Mouse (Mus musculus) cerebellum, adult 2 months (tissue): Measurements from ENCODE around the gene Ifrd2. TPM values are rescaled to one million over a fixed set of nuclear protein-coding genes. Genes with fewer than 3 reads are reported as not detected.

Source experiments
- DNase-seq, 2 experiments: peaks; one replicate each; pipeline ENCODE4 v3.0.0; 2021
- H3K27ac ChIP-seq: fragments of 200-500 bp; 2 replicates; pipeline ENCODE4 v1.5.1; 2012; ENCODE audit warnings: low read length, control low read depth, inconsistent platforms; ENCODE audit not compliant: insufficient read depth
- H3K27me3 ChIP-seq: fragments of 200-500 bp; 2 replicates; pipeline ENCODE4 v1.6.1; 2012; ENCODE audit warnings: inconsistent platforms, mild to moderate bottlenecking, low read length, moderate library complexity; ENCODE audit not compliant: control insufficient read depth, insufficient read depth
- H3K4me1 ChIP-seq: fragments of 200-500 bp; 2 replicates; pipeline ENCODE4 v1.6.1; 2011; ENCODE audit warnings: low read length; ENCODE audit not compliant: control insufficient read depth, insufficient read depth
- H3K4me3 ChIP-seq: fragments of 200-500 bp; replicated peaks from 2 replicates; pipeline ENCODE3; 2011; ENCODE audit warnings: mild to moderate bottlenecking, low read depth, low read length, control low read depth; ENCODE audit not compliant: insufficient read depth
- CTCF ChIP-seq: fragments of 200-500 bp; IDR thresholded peaks from 2 replicates; pipeline ENCODE4 v1.5.1; 2011; ENCODE audit warnings: low read depth, mild to moderate bottlenecking, control low read depth, low read length, moderate library complexity, borderline replicate concordance; ENCODE audit not compliant: insufficient read depth
- POLR2A ChIP-seq: fragments of 200-500 bp; IDR thresholded peaks from 2 replicates; pipeline ENCODE4 v1.6.1; 2011; ENCODE audit warnings: low read length, control low read depth, borderline replicate concordance; ENCODE audit not compliant: insufficient read depth
- WGBS: fragments of 180-500 bp; shearing (Covaris S2); methylation state at CpG from one replicate; pipeline ENCODE4 v1.1.7; 2018; 5-methylcytosine and 5-hydroxymethylcytosine counted together
- polyA plus RNA-seq: library from polyadenylated mRNA; depleted of rRNA; stranded (reverse); fragments of >200 nt; gene quantifications from 2 replicates; pipeline ENCODE4 v1.2.3, GENCODE M21; 2012; rRNA removed

The Ifrd2 gene
- polyA plus RNA-seq, result 20.2 and 23.4 TPM in 2 replicates

DNA sequence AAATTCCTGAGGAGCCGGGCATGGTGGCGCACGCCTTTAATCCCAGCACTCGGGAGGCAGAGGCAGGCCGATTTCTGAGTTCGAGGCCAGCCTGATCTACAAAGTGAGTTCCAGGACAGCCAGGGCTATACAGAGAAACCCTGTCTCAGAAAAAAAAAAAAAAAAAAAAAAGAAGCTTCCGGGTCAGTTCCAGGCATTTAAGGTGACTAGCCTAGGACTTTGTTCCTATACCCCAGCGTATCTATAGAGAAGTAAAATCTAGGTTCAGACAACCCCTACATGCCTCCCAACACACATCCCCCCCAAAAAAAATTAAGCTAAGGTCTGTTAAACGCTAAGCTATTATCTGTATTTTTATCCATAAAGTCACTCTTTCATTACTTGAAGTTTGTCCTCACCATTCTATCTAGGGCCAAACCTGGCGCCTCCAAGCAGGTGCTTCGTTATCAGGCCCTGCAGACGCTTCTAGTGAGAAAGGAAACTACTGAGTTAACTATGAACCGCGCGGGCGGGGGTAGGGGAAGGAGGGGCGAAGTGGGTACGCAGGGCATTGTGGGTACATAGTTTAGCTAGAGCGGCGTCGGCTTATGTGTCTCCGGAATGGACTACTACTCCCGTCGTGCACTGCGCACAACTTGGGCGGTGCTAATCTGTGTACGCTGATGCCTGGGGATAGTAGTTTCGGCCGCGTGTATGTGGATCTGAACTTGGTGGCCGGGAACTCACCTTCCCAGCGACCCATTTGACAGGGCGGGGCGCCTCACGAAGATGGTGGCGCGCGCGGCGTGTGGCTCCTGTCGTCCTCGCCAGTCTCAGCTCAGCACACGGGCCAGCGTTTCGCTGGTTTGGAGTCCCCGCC is at the start of gene Ifrd2:
Ifrd2 (plus strand) TSS at position 669 of the 859 bp plus-strand sequence.
- peak; percentile 96 to 99 for DNase-seq
- no peaks in the 10 kb centered on the region for H3K27me3 ChIP-seq
- TF ChIP-seq CTCF, result no peak
- peak; percentile 49 for TF ChIP-seq POLR2A
- H3K4me1 ChIP-seq, result peaks cover 9% of the 10 kb centered on the region
- WGBS, result 11% methylated on average over 46 of the region's 46 CpGs
- H3K4me3 ChIP-seq, result peak within 1 kb of the TSS; percentile 81
- no peak within 1 kb of the TSS for H3K27ac ChIP-seq

- WGBS, result 7% methylated on average over 7 of the region's 7 CpGs
- H3K27me3 ChIP-seq, result no peaks in the 10 kb centered on the region
- peaks cover 16% of the 10 kb centered on the region; the same call in 1 of the 2 replicates for H3K4me1 ChIP-seq
- DNase-seq, result peak in 1 of 2 experiments; percentile 44
- no peak overlapping the region for H3K4me3 ChIP-seq
- H3K27ac ChIP-seq, result no peak overlapping the region
- TF ChIP-seq POLR2A (no peak), CTCF (no peak)
These were observed 49.2 kb upstream of the Ifrd2 start for GRCm38 (mm10) chr9:107538231-107538630.

- no peak overlapping the region for H3K27ac ChIP-seq
- TF ChIP-seq POLR2A (no peak), CTCF (no peak)
- peaks cover 16% of the 10 kb centered on the region for H3K4me1 ChIP-seq
- no peak for DNase-seq
- H3K27me3 ChIP-seq, result no peaks in the 10 kb centered on the region
- 55% methylated on average over 3 of the region's 3 CpGs for WGBS
- no peak overlapping the region for H3K4me3 ChIP-seq
These were observed 48.7 kb upstream of the Ifrd2 start for GRCm38 (mm10) chr9:107538711-107539110.

- H3K27me3 ChIP-seq, result no peaks in the 10 kb centered on the region
- H3K4me3 ChIP-seq, result no peak overlapping the region
- TF ChIP-seq CTCF, result no peak
- TF ChIP-seq POLR2A, result no peak
- no peak for DNase-seq
- no peak overlapping the region for H3K27ac ChIP-seq
- peaks cover 16% of the 10 kb centered on the region for H3K4me1 ChIP-seq
- 88% methylated on average over 8 of the region's 8 CpGs for WGBS
These were observed 47.5 kb upstream of the Ifrd2 start for GRCm38 (mm10) chr9:107539940-107540339.

DNA sequence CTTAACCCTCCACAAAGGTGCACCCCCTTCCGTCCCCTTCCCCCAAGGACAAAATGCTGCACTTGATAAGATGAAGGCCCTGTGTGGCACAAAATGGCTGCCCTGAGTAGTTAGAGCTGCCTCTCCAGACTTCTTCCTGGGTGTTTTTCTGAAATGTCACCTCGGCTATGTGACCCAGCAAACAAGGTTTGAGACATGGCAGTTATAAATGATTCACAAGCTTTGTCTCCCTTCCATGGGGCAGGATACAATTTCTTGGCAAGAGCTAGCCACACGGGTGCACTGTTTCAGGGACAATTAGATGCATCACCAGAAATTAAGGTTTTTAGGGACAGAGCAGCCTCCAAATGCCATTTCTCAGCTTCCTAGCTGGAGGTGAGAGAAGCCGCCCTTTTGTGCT is 47.0 kb upstream of the Ifrd2 start:
- H3K27ac ChIP-seq, result no peak overlapping the region
- TF ChIP-seq POLR2A, result no peak
- no peak for TF ChIP-seq CTCF
- no peak for DNase-seq
- H3K27me3 ChIP-seq, result no peaks in the 10 kb centered on the region
- WGBS, result 62% methylated on average over 4 of the region's 4 CpGs
- peaks cover 16% of the 10 kb centered on the region for H3K4me1 ChIP-seq
- H3K4me3 ChIP-seq, result no peak overlapping the region

DNA sequence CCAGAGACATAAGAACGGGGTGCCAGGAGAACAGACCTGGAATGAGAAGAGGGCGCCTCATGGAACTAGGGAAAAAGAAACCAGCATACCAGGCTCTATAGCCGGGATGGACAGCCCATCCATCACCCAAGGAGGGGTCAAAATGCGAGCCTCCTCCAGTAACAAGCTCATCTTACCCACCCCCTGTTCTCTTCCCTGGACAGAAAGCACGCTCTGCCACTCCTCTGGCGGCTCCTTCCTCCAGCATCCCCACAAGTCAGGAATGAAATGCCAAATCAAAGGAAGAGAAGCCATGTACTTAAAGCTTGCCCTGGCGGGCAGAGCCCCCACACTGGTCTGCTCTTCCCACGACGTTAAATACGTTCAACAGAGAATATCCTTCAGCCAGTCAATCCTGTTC is 46.4 kb upstream of the Ifrd2 start:
- no peak for TF ChIP-seq POLR2A
- TF ChIP-seq CTCF, result no peak
- 34% methylated on average over 10 of the region's 10 CpGs for WGBS
- DNase-seq, result no peak
- Histone ChIP-seq H3K4me3 (no peak overlapping the region), H3K4me1 (peaks cover 13% of the 10 kb centered on the region), H3K27ac (no peak overlapping the region), H3K27me3 (no peaks in the 10 kb centered on the region)

GRCm38 (mm10) chr9:107541474-107542351 is 45.7 kb upstream of the Ifrd2 start, which contains the start of the genes Cyb561d2 and Nprl2:
Gene Cyb561d2, minus strand, starts transcription at chr9:107542193.
Gene Nprl2, plus strand, starts transcription at chr9:107542226.
- Histone ChIP-seq H3K27me3 (no peaks in the 10 kb centered on the region), H3K4me3 (peak within 1 kb of the TSS; percentile 83), H3K27ac (peak within 1 kb of the TSS; percentile 24), H3K4me1 (peaks cover 11% of the 10 kb centered on the region)
- 1% methylated on average over 46 of the region's 46 CpGs for WGBS
- TF ChIP-seq CTCF, result no peak
- peak; percentile 75; the same call in 1 of the 2 replicates for TF ChIP-seq POLR2A
- peak; percentile 94 to 96 for DNase-seq
